Mouse (Mus musculus) ovary, adult 18-20 months (tissue): Measurements from ENCODE around the gene Hmg20a.
"Not testable (repeated sequence)": the region's sequence is repeated elsewhere in the genome, so short reads cannot be mapped to it uniquely, and the experiment has no call there.

Experiments
- DNase-seq: peaks from one replicate; pipeline ENCODE4 v3.0.0; 2022; ENCODE audit warnings: low spot score, mixed read lengths

The Hmg20a gene

GRCm38 (mm10) chr9:56417948-56418737 is at the start of gene Hmg20a, which contains the start of gene Peak1:
Gene Hmg20a, plus strand, starts transcription at chr9:56418609.
Gene Peak1, minus strand, starts transcription at chr9:56418067.
- peak; percentile 100 for DNase-seq

GRCm38 (mm10) chr9:56368814-56369213 is 49.6 kb upstream of the Hmg20a start:
- DNase-seq: no peak

GRCm38 (mm10) chr9:56370710-56371109 is 47.7 kb upstream of the Hmg20a start:
- DNase-seq: no peak

DNA sequence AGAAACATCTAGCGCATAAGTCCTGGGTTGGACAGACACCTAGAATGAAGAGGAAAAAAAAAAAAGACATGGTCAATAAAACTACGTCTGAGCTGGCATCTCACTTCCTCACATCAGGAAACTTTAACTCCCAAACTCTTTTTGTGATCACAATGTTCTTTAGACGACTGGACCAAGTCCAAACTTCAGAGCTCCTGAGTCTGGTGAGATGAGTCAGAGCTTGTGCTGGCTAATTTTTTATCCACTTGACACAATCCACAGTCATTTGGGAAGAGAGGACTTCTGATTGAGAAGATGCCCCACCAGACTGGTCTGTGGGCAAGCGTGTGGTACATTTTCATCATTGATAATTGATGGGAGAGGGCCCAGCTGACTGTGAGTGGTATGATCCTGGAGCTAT is 44.0 kb upstream of the Hmg20a start:
- no peak for DNase-seq

DNA sequence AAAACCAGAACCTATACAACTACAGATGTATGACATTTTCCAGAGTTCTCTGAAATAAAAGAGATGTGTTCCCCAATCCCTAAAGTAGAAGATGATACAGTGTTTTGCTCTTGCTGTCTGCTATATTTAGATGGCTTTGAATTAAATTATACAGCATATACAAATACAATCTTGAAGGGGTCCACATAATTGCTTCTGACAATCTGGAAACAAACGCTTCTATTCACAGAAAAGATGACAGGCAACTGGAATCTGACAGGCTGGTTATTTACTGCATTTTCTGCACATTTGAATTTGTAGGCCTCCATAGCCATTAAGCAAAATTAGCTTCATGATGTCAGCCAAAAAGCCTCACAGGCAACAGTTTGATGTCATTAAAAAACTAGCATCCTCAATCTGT is 35.6 kb upstream of the Hmg20a start:
- DNase-seq: no peak

- DNase-seq: no peak
Measured at GRCm38 (mm10) chr9:56392857-56393256, 25.6 kb upstream of the Hmg20a start.

DNA sequence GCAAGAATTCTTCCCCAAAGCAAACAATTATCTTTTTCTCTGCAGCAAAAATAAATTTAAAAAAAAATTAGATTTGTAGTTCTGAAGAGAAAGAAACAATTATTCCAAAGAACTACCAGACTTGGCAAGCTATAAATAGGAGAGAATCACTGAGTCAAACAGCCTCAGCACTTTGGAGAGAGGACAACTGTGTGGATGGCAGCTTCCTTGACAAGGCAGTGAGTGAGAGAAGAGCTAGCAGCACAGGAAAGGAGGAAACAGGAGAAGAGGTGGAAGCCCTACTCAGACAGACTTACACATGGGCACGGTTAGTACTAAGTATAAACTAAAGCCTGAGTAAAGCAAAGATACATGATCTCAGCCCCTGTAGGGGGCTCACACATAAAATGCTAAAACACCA is 22.1 kb upstream of the Hmg20a start:
- no peak for DNase-seq

DNA sequence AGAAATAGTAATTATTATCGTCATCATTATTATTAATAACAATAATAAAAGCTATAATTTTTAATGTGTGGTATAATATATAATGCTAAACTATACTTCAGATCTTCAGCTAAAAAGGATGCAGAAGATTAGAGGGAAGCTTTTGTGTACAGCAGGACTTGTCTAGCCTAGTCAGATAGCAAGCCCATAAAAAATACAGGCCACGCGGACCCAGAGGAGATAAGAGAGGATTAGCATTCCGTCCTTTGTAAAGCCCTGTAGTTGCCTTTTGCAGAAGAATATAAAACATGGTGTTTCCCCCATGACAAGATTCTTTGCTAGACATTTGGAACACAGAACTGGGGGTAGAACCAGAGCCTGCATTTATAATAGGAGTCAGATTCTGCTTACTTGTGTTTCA is 13.8 kb upstream of the Hmg20a start:
- DNase-seq: no peak

GRCm38 (mm10) chr9:56409928-56410327 is 8.5 kb upstream of the Hmg20a start:
- DNase-seq: no peak

DNA sequence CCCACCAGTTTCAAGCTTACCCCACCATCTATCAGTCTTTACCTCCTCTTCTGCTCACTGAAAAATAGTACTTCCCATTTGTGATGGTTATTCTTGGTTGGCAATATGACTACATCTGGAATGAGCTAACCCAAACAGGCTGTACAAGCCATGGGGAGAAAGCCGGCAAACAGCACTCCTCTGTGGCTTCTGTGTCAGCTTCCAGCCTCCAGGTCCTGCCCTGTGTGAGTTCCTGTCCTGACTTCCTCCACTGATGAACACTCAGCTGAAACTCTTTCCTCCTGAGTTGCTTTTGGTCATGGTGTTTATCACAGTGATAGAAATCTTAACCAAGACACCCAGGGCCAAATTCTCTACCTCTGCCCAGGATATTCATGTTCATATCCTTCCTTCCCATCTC is 5.7 kb upstream of the Hmg20a start:
- DNase-seq: no peak

DNA sequence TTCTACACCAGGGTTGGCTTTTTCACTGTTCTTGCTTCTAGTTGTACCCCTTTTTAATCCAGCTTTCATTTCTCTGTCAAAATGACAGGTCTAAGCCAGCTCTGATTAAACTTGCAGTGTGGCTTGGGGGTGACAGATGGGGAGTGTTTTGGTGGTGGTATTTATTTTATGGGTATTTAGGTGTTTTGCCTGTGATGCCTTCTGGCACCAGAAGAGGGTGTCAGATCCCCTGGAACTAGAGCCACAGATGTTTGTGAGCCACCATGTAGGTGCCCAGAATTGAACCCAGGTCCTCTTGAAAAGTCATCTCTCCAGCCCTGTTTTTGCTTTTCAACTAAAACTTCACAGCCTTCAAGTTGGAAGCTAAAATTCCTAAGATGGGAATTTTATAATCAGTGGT is 4.1 kb upstream of the Hmg20a start:
- no peak for DNase-seq

GRCm38 (mm10) chr9:56415393-56415792 is 3.0 kb upstream of the Hmg20a start:
- DNase-seq: no peak

DNA sequence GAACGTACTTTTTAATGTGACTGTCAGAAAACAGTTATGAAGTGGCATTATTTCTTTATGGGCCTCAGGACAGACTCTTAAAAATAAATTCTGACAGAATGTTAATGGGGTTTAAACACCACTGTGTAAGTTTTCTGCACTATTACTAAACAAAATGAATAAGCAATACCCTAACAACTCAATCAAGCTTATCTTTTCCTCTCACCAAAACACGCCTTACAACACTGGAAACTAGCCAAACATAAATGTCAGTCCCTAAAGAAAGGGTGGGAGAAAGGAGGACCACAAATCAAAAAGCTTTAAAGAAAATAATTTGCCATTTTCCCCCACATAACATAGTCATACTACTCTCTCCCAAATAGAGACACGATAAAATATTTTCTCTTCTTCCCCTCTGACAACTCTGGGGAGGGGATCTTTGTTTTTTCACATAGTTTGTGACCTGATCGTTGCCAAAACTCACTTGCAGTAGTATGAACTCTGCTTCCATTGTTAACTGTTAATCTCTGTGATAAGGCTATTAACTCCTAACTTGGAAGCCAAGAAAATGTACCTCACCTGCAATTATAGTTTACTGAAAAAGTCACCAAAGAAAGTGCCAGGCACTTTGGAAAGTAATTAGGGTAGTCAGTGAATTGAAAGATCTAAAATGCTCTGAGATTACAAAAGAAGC is 2.3 kb upstream of the Hmg20a start:
- DNase-seq: no peak

DNA sequence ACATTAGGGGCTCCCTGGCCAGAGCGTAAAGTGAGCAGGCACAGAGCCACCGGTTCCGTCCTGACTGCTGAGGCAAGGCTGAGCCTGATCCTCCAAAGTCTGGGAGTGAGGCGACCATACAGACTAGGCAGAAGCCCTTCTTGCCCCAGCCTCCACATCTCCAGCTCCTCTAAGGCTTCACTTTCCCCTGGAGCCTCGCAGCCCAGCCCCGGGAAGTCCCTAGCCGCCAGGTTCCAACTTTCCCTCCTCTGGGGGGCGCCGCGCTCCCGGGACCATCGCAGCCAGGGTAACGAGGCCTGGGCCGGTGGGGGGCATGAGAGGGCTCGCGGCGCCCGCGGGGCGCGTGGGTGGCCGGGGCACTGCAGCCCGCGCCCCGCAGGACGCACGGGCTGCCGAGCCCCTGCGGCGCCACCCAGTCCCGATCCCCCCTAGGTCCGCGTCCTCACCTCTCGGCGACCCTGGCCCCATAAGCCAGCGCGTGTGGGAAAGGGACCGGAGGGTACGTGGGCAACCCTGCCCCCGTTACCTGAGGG is 928 bp upstream of the Hmg20a start:
- DNase-seq: peak; percentile 71

DNA sequence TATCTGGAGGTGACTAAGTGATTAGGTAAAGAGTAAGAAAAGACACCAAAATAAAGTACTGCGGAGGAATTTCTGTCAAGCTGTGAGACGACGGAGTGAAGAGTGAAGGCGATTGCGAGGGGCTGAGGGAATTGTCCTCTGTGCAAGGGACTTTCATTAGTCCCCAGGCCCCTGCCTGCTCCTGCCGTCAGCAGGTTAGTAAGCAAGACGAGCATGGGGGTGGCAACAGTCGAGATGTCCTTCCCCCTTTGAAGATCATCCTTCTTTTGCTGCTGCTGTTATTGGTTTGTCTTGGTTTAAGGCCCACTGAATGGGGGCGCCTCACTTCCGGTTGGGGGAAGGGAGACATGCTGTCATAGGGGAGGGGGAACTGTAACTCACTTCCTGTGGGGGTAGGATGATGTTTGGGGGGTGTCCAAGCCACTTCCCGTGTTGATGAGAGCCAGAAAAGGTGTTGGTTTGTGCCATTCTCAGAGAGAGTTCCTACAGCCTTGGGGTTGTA is 380 bp downstream of the Hmg20a start:
- peak; percentile 65 for DNase-seq

DNA sequence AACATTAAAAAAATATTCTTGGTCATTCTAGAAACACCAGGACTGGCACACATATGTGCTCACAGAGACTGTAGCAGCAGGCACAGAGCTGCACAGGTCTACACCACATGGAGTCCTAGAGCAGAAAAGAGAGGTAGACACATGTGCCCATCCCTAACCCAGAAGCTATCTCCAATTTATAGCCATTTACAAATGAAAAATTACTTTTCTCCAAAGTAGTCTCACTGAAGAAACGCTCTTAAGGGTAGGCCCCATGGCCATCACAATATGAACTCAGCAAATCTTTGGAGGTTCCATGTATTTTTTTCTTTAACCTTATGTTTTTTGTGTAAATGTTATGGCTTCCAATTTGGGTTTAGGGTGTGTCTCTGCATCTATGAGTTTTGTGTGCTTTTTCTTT is 1.8 kb downstream of the Hmg20a start:
- no peak for DNase-seq

GRCm38 (mm10) chr9:56420892-56421601 is 2.6 kb downstream of the Hmg20a start:
- DNase-seq: no peak

DNA sequence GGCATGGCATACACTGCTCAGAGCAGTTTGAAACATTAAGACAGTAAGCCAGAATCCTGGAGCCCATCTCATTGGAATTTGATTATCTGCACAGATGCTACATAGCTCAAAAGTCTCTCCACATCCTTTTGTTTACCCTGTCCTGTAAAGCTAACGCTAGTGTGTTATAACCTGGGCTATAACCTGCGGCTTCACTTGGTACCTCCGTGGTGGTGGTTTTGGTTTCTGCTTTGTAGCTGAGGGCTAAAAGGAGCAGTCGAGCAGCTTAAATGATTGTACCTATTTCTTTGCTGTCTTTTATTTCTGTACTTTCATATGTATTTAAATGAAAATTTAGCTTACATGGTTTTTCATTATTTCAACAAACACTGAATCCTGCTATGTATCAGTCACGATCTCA is 3.6 kb downstream of the Hmg20a start:
- no peak for DNase-seq

GRCm38 (mm10) chr9:56424861-56425260 is 6.5 kb downstream of the Hmg20a start:
- no peak for DNase-seq

DNA sequence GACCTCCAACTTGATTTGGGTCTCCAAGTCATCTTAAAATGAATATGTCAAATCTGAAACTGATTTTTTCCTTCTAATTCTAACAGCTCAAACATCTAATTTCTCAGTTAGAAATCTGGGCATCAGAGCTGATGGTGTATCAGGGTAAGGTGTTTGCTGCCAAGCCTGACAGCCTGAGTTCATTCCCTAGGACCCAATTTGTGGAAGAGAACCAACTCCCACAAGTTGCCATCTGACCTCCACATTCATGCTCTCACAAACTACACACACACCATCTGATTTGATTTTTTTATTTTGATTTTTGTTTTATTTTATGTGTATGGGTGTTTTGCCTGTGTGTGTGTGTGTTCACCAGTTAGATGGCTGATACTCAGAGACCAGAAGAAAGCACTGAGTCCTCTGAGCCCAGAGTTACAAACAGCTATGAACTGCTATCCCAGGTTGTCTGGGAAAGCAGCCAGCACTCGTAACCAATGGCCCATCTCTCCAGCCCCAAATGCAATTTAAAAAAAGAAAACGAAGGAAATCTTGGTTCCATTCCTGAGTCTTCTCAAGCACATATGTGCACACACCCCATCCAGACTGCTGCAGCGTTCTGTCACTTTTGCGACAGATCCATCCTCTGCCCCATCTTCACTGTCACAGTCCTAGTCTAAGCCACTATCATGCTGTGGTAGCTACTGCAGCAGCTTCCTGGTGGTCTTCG is 17.6 kb downstream of the Hmg20a start:
- no peak for DNase-seq

- not testable (repeated sequence) for DNase-seq
Measured at GRCm38 (mm10) chr9:56437300-56437892, 19.0 kb downstream of the Hmg20a start.
